Mouse (Mus musculus) midbrain, embryonic 16.5 days (tissue): ENCODE results near the gene Bcr. TPM values are rescaled to one million over a fixed set of nuclear protein-coding genes. Genes with fewer than 3 reads are reported as not detected.
A peak's percentile ranks its signal among the peaks of the same experiment; 100 is the strongest.

Experiments used
- ATAC-seq: fragments of 200-750 bp; cut with Nextera tagmentation; 2 replicates; pipeline ENCODE4 v1.8.0; 2017; ENCODE audit warnings: moderate TSS enrichment
- H3K27ac ChIP-seq: fragments of 300-500 bp; sonication (generic); 2 replicates; pipeline ENCODE4 v1.5.1; 2014; ENCODE audit warnings: mild to moderate bottlenecking, low read length, mixed read lengths
- H3K27me3 ChIP-seq: fragments of 300-500 bp; sonication (generic); 2 replicates; pipeline ENCODE4 v1.6.1; 2014; ENCODE audit warnings: low read depth, low read length, mixed read lengths; ENCODE audit not compliant: control insufficient read depth, insufficient read depth
- H3K36me3 ChIP-seq: fragments of 300-500 bp; sonication (generic); 2 replicates; pipeline ENCODE4 v1.6.1; 2014; ENCODE audit warnings: mild to moderate bottlenecking, low read length, moderate library complexity, mixed read lengths; ENCODE audit not compliant: control insufficient read depth, insufficient read depth
- H3K4me1 ChIP-seq: fragments of 300-500 bp; sonication (generic); 2 replicates; pipeline ENCODE4 v1.6.1; 2014; ENCODE audit warnings: mild to moderate bottlenecking, low read length, mixed read lengths; ENCODE audit not compliant: control insufficient read depth, insufficient read depth
- H3K4me2 ChIP-seq: fragments of 300-500 bp; sonication (generic); 2 replicates; pipeline ENCODE4 v1.6.1; 2014; ENCODE audit warnings: mild to moderate bottlenecking, low read length, mixed read lengths
- H3K4me3 ChIP-seq: fragments of 300-500 bp; sonication (generic); 2 replicates; pipeline ENCODE4 v1.5.1; 2014; ENCODE audit warnings: low read depth, mild to moderate bottlenecking, low read length, moderate library complexity, mixed read lengths
- H3K9ac ChIP-seq: fragments of 300-500 bp; sonication (generic); 2 replicates; pipeline ENCODE4 v1.6.1; 2014; ENCODE audit warnings: low read depth, low read length, mixed read lengths
- H3K9me3 ChIP-seq: fragments of 300-500 bp; sonication (generic); replicated peaks from 2 replicates; pipeline ENCODE4 v1.6.1; 2014; ENCODE audit warnings: mild to moderate bottlenecking, low read length, mixed read lengths; ENCODE audit not compliant: control insufficient read depth, poor library complexity, severe bottlenecking
- WGBS: fragments of 180-500 bp; shearing (Covaris S2); extraction: QIAGEN DNeasy Blood & Tissue Kit; methylation state at CpG from one replicate; pipeline ENCODE4 v1.1.7; 2014; 5-methylcytosine and 5-hydroxymethylcytosine counted together
- polyA plus RNA-seq: library from polyadenylated mRNA; unstranded; fragments of >200 nt; fragmentation: Nextera tagmentation; extraction: Ambion mirVana; gene quantifications from 2 replicates; pipeline ENCODE4 v1.2.1, GENCODE M21; 2015

The Bcr gene
- polyA plus RNA-seq, 1 experiment from 2014 or later: 12.4 TPM

DNA sequence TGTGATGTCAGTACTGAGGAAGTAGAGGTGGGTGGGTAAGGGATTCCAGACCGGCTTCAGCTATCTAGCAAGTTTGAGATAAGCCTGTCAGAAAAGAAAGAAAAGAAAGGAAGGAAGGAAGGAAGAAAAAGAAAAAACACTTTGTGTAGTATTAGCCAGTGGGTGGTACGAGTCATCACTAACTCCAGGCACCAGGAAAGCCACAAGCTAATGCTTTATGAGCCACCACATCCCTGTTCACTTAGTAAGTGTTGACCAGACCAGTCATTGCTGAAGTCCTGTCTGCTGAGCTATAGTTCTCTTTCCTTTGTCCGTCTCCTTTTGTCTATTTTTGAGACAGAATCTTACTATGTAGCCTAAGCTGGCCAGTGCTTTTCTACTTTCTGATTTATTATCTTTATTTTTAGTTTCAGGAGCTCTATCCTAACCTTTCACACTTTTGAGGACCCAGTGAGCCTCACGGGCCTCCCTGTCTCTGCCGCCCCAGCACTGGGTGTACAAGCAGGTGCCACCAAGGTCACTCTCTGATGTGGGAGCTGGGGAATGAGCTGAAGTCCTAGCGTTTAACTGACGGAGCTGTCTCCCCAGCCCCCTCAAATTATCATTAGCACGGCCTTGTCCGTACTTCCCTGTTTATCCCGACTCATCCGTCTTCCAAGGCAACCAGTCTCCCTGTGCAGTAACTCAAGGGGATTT, 10.0 kb downstream of the Bcr start:
- H3K9me3 ChIP-seq: no peaks in the 10 kb centered on the region
- no peak overlapping the region for H3K27ac ChIP-seq
- H3K36me3 ChIP-seq: no peaks in the 10 kb centered on the region
- H3K27me3 ChIP-seq: no peaks in the 10 kb centered on the region
- H3K4me3 ChIP-seq: no peak overlapping the region
- no peak overlapping the region for H3K4me2 ChIP-seq
- ATAC-seq: no peak
- peaks cover 44% of the 10 kb centered on the region for H3K4me1 ChIP-seq
- WGBS: 73% methylated on average over 11 of the region's 11 CpGs
- no peak overlapping the region for H3K9ac ChIP-seq

DNA sequence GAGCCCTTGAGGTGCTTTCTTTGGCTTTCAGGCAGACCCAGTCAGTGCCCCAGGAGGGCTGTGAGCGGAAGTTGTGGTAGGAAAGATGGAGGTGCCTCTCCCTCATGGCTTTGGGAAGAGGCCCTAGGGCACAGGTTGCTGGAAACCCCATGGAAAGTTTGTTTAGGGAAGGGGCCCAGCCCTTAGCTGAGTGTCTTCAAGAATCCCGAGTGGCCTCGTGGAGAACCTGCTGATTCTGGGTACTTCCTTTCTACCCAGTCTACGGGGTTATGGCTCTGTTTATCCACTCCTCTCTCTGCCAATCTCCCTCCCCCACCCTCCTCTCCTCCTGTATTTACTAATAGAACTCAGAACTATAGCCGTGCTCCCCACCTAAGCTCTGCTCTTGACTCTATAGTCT, 15.3 kb downstream of the Bcr start:
- WGBS: 82% methylated on average over 5 of the region's 5 CpGs
- ATAC-seq: no peak
- Histone ChIP-seq H3K4me3 (no peak overlapping the region), H3K9ac (no peak overlapping the region), H3K9me3 (no peaks in the 10 kb centered on the region), H3K36me3 (no peaks in the 10 kb centered on the region), H3K4me2 (no peak overlapping the region), H3K27me3 (no peaks in the 10 kb centered on the region), H3K4me1 (peaks cover 16% of the 10 kb centered on the region), H3K27ac (no peak overlapping the region)

DNA sequence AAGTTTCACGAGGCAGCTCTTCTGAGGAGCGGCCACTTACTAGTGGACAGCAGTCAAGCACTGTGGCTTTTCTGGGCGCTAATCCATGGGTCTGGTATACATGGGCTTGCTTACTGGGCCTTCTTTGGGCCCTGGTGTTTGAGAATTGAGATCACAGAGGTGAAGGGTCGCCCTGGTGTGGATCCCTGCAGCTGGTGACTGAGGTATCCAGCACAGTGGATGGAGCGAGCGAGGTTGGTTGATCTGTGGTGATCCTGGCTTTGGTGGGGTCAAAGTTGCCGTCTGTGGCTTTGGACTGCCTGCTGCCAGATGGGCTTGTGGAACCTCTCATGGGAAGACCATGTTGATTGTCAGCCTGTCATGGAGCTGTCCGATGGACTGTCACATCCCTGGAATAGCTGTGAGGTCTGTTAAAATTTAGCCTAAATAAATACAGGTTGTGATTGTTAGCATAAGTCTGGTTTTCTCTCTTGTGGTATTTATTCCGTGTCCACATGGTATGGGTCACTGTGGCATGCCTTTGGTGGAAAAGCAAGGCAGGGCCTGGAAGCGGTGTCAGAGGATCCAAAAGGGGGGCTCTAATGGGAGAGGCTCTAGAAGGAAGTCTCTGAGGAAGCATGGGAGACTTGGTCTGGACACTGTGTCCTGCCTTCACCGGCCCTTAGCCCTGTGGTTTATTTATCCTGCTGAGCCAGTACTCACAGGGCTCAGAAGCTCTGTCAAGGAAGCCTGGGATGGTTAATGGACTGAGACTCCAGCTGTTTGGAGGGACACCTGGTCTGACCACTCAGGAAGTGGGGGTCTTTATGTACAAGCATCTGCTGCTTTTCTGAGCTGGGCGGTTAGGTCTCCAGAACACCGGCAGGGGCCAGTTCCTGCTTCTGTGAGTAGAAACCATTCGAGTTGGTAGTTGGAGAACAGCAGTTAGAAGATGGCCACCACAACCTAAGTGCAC, 18.1 kb downstream of the Bcr start:
- H3K27ac ChIP-seq: no peak overlapping the region
- no peak overlapping the region for H3K9ac ChIP-seq
- WGBS: 89% methylated on average over 14 of the region's 14 CpGs
- H3K9me3 ChIP-seq: no peaks in the 10 kb centered on the region
- H3K4me2 ChIP-seq: no peak overlapping the region
- no peaks in the 10 kb centered on the region for H3K36me3 ChIP-seq
- no peaks in the 10 kb centered on the region for H3K27me3 ChIP-seq
- no peak overlapping the region for H3K4me3 ChIP-seq
- ATAC-seq: no peak
- H3K4me1 ChIP-seq: peaks cover 6% of the 10 kb centered on the region; the same call in 1 of the 2 replicates

DNA sequence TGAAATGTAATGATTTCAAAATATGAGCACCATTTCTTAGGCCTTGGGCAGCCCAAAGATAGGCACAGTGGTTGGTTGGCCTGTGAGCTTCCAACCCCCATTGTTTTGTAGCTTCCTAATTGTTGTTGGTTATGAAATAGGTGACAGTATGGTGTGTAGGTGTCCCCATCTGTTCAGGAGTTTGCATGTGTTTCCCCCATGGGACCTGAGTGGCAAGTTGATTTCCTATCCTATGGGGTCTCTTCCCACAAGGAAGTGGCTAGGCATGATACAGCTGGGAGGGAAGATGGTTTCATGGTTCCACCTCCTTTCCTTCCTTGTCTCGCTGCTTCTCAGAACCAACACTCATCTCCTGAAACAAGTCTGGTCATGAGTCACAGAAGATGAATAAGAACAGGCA, 24.9 kb downstream of the Bcr start:
- H3K27me3 ChIP-seq: no peaks in the 10 kb centered on the region
- no peak overlapping the region for H3K4me3 ChIP-seq
- no peak overlapping the region for H3K4me2 ChIP-seq
- H3K27ac ChIP-seq: no peak overlapping the region
- H3K9me3 ChIP-seq: no peaks in the 10 kb centered on the region
- 94% methylated on average over 1 of the region's 1 CpGs for WGBS
- no peaks in the 10 kb centered on the region for H3K4me1 ChIP-seq
- H3K9ac ChIP-seq: no peak overlapping the region
- ATAC-seq: no peak
- H3K36me3 ChIP-seq: no peaks in the 10 kb centered on the region

DNA sequence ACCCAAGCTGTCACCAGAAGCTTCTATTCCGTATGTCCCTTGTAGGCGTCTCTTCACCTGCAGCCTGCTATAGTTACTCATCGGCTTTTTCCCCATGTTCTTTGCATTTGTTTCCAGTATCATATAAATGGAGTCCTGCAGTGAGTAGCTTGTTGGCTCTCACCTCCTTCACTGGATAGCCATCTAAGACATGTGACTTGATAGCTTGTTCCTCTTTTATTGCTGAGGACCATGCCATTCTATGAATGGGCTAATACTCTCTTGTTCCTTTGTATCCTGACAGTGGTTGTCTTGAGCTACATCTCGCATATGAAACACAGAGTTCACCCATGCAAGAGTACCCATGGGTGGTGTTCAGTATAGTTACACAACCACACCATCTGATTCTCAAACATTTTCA, 28.1 kb downstream of the Bcr start:
- Histone ChIP-seq H3K9me3 (no peaks in the 10 kb centered on the region), H3K4me3 (no peak overlapping the region), H3K27ac (no peak overlapping the region), H3K27me3 (no peaks in the 10 kb centered on the region), H3K36me3 (no peaks in the 10 kb centered on the region), H3K9ac (no peak overlapping the region), H3K4me1 (peaks cover 6% of the 10 kb centered on the region), H3K4me2 (no peak overlapping the region)
- no peak for ATAC-seq
- WGBS: 90% methylated on average over 4 of the region's 4 CpGs

DNA sequence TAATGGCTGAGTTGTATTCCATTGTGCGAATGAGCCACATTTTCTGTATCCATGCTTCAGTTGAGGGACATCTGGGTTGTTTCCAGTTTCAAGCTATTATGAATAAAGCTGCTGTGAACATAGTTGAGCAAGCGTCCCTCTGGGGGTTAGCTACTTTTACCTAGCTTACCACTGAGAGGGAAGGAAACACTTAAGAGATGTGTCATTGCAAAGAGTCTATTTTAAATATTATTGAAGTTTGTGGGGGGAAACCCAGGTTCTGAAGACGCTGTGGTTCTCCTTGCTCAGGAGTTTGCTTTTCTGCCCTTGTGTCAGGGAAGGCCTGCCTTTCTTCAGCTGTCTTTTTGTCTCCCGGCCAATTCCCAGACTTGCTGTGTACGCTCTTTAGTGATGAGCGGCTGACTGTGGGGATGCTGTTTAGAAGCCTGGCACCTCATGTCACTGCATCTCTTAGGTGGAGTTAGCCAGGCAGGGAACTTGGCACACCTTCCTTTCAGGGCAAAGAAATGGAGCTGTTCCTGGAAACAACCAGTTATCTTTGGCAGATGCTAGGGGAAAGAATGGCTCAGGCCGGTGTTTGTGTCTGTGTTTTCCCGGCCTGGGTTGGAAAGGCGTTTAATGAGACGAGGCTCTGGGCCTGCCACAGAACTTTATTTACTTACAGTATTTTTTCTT, 31.2 kb downstream of the Bcr start:
- Histone ChIP-seq H3K27ac (no peak overlapping the region), H3K27me3 (no peaks in the 10 kb centered on the region), H3K4me1 (peaks cover 11% of the 10 kb centered on the region), H3K36me3 (no peaks in the 10 kb centered on the region), H3K4me3 (no peak overlapping the region), H3K9me3 (no peaks in the 10 kb centered on the region), H3K4me2 (no peak overlapping the region), H3K9ac (no peak overlapping the region)
- WGBS: 79% methylated on average over 10 of the region's 10 CpGs
- ATAC-seq: no peak

DNA sequence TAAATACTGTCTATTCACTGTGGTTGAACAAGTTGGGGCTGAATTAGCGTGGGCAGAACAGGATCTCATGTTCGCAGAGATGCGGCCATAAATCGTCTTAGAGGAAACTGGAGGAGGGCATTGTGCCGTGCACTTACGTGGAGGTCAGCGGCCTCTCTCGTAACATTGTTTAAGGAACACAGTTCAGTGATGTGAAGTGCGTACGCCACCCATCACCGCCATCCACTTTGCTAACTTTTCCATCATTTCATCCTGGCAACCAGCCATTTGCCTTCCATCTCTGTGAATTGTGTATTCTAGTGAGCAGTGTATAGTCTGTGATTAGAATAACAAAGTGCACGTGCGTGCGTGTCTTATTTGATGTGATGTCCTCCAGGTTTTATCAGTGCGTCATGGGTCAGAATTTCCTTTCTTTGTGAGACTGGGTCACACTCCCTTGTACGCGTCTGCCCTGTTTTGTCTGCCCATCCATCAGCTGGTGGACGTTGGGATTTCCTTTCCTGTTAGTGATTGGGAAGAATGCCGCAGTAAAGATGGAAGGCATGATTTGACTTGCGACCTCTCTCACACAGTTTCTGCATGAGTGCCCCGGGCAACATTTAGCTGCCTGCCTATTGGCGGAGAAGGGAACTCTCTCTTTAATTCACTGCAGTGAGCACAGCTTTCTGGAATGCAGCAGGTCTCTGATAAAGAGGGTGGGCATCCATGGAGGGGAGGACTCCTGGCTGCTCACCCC, 33.0 kb downstream of the Bcr start:
- no peaks in the 10 kb centered on the region for H3K9me3 ChIP-seq
- 46% methylated on average over 22 of the region's 22 CpGs for WGBS
- no peak overlapping the region for H3K4me3 ChIP-seq
- peak; percentile 43; the same call in 1 of the 2 replicates for ATAC-seq
- no peaks in the 10 kb centered on the region for H3K36me3 ChIP-seq
- H3K9ac ChIP-seq: no peak overlapping the region
- H3K4me2 ChIP-seq: peak overlapping the region; percentile 24; the same call in 1 of the 2 replicates
- no peaks in the 10 kb centered on the region for H3K27me3 ChIP-seq
- H3K27ac ChIP-seq: peak overlapping the region; percentile 38; the same call in 1 of the 2 replicates
- peaks cover 20% of the 10 kb centered on the region for H3K4me1 ChIP-seq

DNA sequence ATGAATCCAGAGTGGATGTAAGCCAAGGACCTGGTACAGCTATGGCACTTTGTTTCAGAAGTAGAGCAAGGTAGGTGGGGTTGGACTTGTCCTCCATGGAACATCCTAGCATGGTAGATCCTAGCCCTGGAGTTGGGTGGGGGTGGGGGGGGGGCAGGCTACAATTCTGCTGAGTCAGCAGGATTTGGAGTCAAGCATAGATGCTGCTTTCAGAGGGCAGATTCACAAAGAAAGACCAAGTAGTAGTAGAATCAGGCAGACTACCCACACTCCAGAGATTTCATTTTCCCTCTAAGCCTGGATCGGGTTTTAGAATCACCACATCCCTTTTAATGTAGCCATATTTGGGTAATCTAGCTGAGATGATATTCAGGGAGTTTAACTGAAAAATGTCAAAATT, 33.9 kb downstream of the Bcr start:
- Histone ChIP-seq H3K4me1 (peaks cover 21% of the 10 kb centered on the region), H3K4me2 (no peak overlapping the region)

More for the DNA sequence above, 33.9 kb downstream of the Bcr start:
- WGBS: 100% methylated on average over 1 of the region's 1 CpGs
- Histone ChIP-seq H3K9ac (no peak overlapping the region), H3K27me3 (no peaks in the 10 kb centered on the region), H3K4me3 (no peak overlapping the region), H3K9me3 (no peaks in the 10 kb centered on the region), H3K27ac (no peak overlapping the region), H3K36me3 (no peaks in the 10 kb centered on the region)
- ATAC-seq: no peak
